Mouse (Mus musculus): ENCODE results near the gene Rph3a. TPM values are rescaled to one million over a fixed set of nuclear protein-coding genes. Genes with fewer than 3 reads are reported as not detected.

Rph3a gene
- total and polyA plus RNA-seq, 3 experiments = not detected

GRCm38 (mm10) chr5:121016405-121016804, 6.5 kb upstream of the Rph3a start:
- no peak for TF ChIP-seq RCOR1 (IDR thresholded peaks at IDR 0.05; ENCODE audit: low read depth, low read length)
- no peak for TF ChIP-seq GATA1 (IDR thresholded peaks at IDR 0.05; ENCODE audit: low read depth, low read length)
- TF ChIP-seq CHD1 (IDR thresholded peaks at IDR 0.05; ENCODE audit: low read depth, low read length) = no peak
- no peak for TF ChIP-seq E2F4 (IDR thresholded peaks at IDR 0.05; ENCODE audit: borderline replicate concordance, low read depth, low read length)
- TF ChIP-seq EP300 (IDR thresholded peaks at IDR 0.05; ENCODE audit: low read depth in 1 of 2, low read length in 2 of 2) = no peak
- TF ChIP-seq POLR2AphosphoS2 (IDR thresholded peaks at IDR 0.05; ENCODE audit: low read length) = no peak
- TF ChIP-seq ZKSCAN1 (IDR thresholded peaks at IDR 0.05; ENCODE audit: low read depth, low read length) = no peak
- TF ChIP-seq TBP (IDR thresholded peaks at IDR 0.05; ENCODE audit: low read depth, low read length) = no peak
- TF ChIP-seq ZC3H11A (IDR thresholded peaks at IDR 0.05; ENCODE audit: low read depth, low read length) = no peak
- TF ChIP-seq NRF1 (IDR thresholded peaks at IDR 0.05; ENCODE audit: insufficient read depth, low read depth, low read length, poor library complexity, severe bottlenecking) = no peak
- no peak for TF ChIP-seq UBTF (IDR thresholded peaks at IDR 0.05; ENCODE audit: borderline replicate concordance, insufficient read depth, low read depth, low read length)
- TF ChIP-seq RAD21 (IDR thresholded peaks at IDR 0.05; ENCODE audit: low read depth, low read length) = no peak
- TF ChIP-seq ZNF384 (IDR thresholded peaks at IDR 0.05; ENCODE audit: low read depth, low read length) = no peak
- TF ChIP-seq MAZ (IDR thresholded peaks at IDR 0.05; ENCODE audit: low read depth, low read length) = no peak
- no peak for TF ChIP-seq NELFE (IDR thresholded peaks at IDR 0.05; ENCODE audit: low read depth, low read length)
- TF ChIP-seq KAT2A (conservative IDR thresholded peaks at IDR 0.05; ENCODE audit: low read depth, low read length) = no peak
- no peak for TF ChIP-seq HCFC1 (IDR thresholded peaks at IDR 0.05; ENCODE audit: low read depth, low read length)
- TF ChIP-seq MXI1 (IDR thresholded peaks at IDR 0.05; ENCODE audit: low read depth, low read length) = no peak
- Histone ChIP-seq H3K27ac (ENCODE audit: control insufficient read depth, low read depth, low read length) (no peak overlapping the region), H3K79me2 (ENCODE audit: control insufficient read depth, insufficient read depth, low read length, poor library complexity) (no peaks in the 10 kb centered on the region), H3K36me3 (ENCODE audit: control insufficient read depth in 1 of 2, insufficient read depth in 2 of 2, low read length in 2 of 2) (no peaks in the 10 kb centered on the region), H3K9ac (ENCODE audit: control insufficient read depth, low read depth, low read length, poor library complexity, severe bottlenecking) (no peak overlapping the region), H3K9me3 (replicated peaks; ENCODE audit: insufficient read depth, low read length) (no peaks in the 10 kb centered on the region), H3K27me3 (ENCODE audit: control insufficient read depth in 1 of 2, insufficient read depth in 2 of 2, low read length in 2 of 2) (no peaks in the 10 kb centered on the region), H3K4me3 (ENCODE audit: control insufficient read depth in 1 of 2, insufficient read depth in 1 of 2, low read depth in 2 of 2, low read length in 2 of 2) (no peak overlapping the region), H3K4me1 (ENCODE audit: control insufficient read depth in 1 of 2, insufficient read depth in 2 of 2, low read length in 2 of 2) (no peaks in the 10 kb centered on the region)
- DNase-seq (ENCODE audit: low read depth, low spot score) = no peak

GRCm38 (mm10) chr5:121014496-121014895, 4.6 kb upstream of the Rph3a start:
- TF ChIP-seq HCFC1 (IDR thresholded peaks at IDR 0.05; ENCODE audit: low read depth, low read length) (no peak), ZKSCAN1 (IDR thresholded peaks at IDR 0.05; ENCODE audit: low read depth, low read length) (peak; percentile 66)
- no peak overlapping the region for H3K4me3 ChIP-seq (ENCODE audit: control insufficient read depth in 1 of 2, insufficient read depth in 1 of 2, low read depth in 2 of 2, low read length in 2 of 2)
- H3K79me2 ChIP-seq (ENCODE audit: control insufficient read depth, insufficient read depth, low read length, poor library complexity) = no peaks in the 10 kb centered on the region
- no peaks in the 10 kb centered on the region for H3K27me3 ChIP-seq (ENCODE audit: control insufficient read depth in 1 of 2, insufficient read depth in 2 of 2, low read length in 2 of 2)
- H3K36me3 ChIP-seq (ENCODE audit: control insufficient read depth in 1 of 2, insufficient read depth in 2 of 2, low read length in 2 of 2) = no peaks in the 10 kb centered on the region
- no peak overlapping the region for H3K27ac ChIP-seq (ENCODE audit: control insufficient read depth, low read depth, low read length)
- DNase-seq (ENCODE audit: low read depth, low spot score) = no peak
- H3K9ac ChIP-seq (ENCODE audit: control insufficient read depth, low read depth, low read length, poor library complexity, severe bottlenecking) = no peak overlapping the region
- no peaks in the 10 kb centered on the region for H3K4me1 ChIP-seq (ENCODE audit: control insufficient read depth in 1 of 2, insufficient read depth in 2 of 2, low read length in 2 of 2)
- no peaks in the 10 kb centered on the region for H3K9me3 ChIP-seq (replicated peaks; ENCODE audit: insufficient read depth, low read length)

Data from MEL (cell line).